Mouse (Mus musculus): ENCODE measurements around the gene Gm39115.
A peak's percentile ranks its signal among the peaks of the same experiment; 100 is the strongest.
"Not testable (repeated sequence)": the region's sequence is repeated elsewhere in the genome, so short reads cannot be mapped to it uniquely, and the experiment has no call there.

Gm39115 gene

DNA sequence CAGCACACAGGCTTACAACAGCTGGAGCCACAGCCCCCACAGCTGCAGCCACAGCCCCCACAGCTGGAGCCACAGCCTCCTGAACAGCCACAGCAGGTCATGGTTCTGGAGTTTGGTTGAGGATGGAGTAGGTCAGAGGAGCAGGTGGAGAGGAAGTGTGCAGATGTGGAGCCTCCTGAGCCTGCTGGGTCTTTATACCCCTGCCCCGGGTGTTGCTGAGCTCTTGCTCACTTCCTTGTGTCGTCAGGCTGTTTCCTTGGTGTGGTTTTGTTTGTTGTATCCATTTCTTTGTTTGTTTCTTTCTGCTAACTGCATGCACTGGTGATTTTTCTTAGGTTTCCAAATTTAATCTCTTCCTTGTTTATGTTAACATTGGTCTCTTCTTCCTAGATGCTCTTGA, at the start of gene Gm39115:
Gm39115 (minus strand) TSS at position 101 of the 400 bp plus-strand sequence.
- DNase-seq (ENCODE audit: low read depth in 1 of 2, low spot score in 2 of 2), result not testable (repeated sequence)

DNA sequence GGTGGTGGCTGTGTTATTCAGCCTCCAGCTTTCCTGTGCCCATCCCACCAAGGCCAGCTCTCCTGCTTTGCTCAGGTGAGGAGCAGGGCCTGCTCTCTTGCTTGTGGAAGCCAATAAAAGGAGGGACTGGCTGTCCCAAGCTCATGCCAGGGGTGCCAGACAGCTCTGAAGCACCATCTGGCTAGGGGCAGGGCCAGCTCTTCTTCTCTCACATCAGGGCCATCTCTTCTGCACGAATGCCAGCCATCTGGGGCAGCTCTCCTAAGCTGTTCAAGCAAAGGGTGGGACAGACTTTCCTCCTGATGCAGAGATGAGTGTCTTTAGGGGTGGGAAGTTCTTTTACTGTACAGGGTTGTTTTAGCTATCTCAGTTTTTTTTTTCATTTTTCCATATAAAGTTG, 45.2 kb upstream of the Gm39115 start:
- no peak for DNase-seq (ENCODE audit: low read depth in 1 of 2, low spot score in 2 of 2)

DNA sequence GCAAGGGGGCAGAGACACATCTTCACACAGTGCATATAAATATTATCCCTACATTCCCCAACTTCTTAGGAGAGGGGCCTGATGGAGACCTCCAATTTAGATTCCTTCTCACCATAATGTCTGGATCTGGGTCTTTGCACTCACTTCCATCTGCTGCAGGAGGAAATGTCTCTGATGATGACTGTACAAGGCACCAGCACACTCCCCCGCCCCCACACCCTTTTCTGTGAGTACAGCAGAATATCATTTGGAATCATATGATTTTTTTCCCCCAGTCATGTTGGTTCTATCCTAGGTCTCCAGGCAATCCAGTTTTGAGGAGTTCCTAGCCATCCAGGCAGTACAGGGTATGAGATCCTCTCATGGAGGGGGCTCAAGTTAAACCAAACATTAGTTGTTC, 42.9 kb upstream of the Gm39115 start:
- no peak for DNase-seq (ENCODE audit: low read depth in 1 of 2, low spot score in 2 of 2)

DNA sequence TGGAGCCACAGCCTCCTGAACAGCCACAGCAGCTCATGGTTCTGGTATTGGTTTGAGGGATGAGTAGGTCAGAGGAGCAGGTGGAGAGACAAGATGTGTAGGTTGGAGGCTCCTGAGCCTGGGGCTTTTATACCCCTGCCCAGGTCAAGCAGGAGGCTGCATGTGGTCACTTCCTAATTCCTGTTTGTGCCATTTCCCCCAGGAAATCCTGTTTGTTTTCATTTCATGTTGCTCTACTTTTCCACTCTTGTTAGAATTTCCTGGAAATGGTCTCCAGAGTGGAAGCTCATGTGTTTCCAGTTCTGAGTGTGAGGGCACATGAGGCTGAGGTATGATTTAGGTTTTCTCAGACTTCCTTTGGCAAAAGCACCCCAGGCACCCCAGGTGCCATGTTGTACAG, 40.1 kb upstream of the Gm39115 start, which contains the start of gene Krtap5-2:
Krtap5-2 (minus strand) TSS at position 101 of the 400 bp plus-strand sequence.
- not testable (repeated sequence) for DNase-seq (ENCODE audit: low read depth in 1 of 2, low spot score in 2 of 2)

DNA sequence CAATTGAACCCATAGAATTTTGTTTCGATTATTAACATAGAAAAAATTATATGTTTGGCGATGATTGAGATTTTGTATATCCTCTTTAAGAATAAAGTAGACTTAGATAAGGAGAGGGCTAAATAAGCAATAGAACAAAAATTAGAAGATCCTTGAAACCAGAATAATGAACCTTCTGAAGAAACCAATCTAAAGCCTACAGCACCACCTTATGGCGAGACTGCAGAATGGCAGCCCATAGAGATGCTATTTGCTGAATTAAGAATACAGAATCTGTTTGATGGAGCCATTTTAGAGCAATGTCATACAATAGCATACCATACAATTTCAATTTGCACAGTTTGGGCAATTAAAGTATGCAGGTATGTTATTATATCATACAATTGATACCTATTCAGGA, 34.0 kb upstream of the Gm39115 start:
- no peak for DNase-seq (ENCODE audit: low read depth in 1 of 2, low spot score in 2 of 2)

DNA sequence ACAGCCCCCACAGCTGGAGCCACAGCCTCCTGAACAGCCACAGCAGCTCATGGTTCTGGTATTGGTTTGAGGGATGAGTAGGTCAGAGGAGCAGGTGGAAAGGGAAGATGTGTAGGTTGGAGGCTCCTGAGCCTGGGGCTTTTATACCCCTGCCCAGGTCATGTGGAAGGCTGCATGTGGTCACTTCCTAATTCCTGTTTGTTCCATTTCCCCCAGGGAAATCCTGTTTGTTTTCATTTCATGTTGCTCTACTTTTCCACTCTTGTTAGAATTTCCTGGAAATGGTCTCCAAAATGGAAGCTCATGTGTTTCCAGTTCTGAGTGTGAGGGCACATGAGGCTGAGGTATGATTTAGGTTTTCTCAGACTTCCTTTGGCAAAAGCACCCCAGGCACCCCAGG, 29.8 kb upstream of the Gm39115 start, which contains the start of gene Gm4553:
Gm4553 (minus strand) TSS at position 101 of the 400 bp plus-strand sequence.
- DNase-seq (ENCODE audit: low read depth in 1 of 2, low spot score in 2 of 2), result not testable (repeated sequence)

DNA sequence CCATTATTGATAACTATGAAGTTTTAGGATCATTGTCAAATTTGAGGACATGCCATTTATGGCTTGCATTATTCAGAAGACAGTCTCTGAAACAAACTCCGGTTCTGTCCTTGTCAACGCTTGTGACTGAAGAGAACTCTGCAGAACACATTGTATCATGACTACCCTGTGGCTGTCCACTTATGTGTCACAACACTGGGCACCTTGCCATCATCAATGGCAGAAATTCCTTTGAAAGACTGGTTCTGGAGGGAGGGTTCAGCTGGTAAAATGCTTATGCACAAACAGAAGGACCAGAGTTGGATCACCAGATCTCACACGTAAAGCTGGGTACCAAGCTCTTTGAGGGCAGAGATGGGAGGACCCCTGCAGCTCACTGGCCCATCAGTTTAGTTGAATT, 23.5 kb upstream of the Gm39115 start:
- no peak for DNase-seq (ENCODE audit: low read depth in 1 of 2, low spot score in 2 of 2)

DNA sequence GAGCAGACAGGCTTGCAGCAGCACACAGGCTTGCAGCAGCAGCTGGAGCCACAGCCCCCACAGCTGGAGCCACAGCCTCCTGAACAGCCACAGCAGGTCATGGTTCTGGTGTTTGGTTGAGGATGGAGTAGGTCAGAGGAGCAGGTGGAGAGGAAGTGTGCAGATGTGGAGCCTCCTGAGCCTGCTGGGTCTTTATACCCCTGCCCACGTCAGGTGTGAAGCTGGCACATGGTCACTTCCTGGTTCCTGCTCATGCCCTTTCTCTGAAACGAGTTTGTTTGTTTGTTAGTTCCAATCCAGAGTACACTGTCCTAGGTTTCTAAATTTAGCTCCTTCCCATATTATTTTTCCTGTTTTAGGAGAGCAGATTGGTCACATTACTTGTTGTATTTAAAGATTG, 21.2 kb upstream of the Gm39115 start, which contains the start of gene Gm29735:
Gm29735 (minus strand) TSS at position 101 of the 400 bp plus-strand sequence.
- not testable (repeated sequence) for DNase-seq (ENCODE audit: low read depth in 1 of 2, low spot score in 2 of 2)

DNA sequence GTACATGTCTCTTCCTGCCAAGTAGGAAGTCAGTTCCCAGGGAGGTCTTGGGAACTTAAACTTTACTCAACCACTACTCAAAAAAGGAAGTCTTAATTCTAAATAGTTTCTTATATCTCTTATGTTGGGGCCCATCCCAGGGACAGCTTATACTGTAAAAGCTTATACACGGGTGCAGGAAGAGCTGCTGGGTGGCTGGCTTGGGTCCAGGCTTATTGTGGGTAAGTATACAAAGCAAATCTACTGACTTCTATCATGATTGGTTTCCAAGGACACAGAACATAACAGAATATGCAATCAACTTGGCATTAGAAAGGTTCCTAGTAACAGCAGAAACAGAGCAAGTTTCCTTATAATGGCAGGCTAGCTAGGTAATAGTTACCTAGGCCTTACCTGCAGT, 19.5 kb upstream of the Gm39115 start:
- no peak for DNase-seq (ENCODE audit: low read depth in 1 of 2, low spot score in 2 of 2)

DNA sequence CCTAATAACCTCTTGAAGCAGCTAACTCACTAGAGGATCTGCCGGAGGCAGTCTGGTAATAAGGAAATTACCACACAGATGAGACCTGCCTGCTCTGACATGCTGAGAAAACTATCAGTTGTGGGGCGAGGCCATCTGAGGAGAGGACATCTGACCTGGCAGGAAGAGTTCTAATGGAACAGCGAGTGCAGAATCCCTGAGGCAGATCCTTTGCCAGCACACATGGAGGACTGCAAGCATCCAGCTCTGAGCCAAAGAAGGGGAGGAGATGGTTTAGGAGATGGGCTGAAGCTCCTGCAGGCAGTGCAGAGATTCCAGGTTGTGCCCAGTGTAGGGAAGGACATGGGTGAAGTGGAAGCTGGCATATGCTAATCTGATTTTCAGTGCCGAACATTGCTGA, 16.4 kb upstream of the Gm39115 start:
- DNase-seq (ENCODE audit: low read depth in 1 of 2, low spot score in 2 of 2), result no peak

DNA sequence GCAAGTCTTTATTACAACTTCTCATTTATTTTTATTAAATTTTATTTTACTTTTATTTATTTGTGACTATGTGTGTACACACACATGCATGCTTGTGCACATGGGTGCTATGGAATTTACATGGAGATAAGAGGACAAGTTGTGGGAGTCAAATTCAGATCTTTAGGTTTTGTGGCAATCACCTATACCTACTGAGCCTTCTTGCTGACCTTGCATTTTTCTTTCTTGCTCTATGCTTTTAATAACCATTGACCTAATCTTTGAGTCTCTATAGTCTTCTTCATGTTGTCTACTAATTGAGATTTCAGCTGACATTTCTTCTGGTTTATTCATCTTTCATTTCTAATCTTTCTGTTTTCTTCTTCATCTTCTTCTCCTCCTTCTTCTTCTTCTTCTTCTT, 12.8 kb upstream of the Gm39115 start:
- no peak for DNase-seq (ENCODE audit: low read depth in 1 of 2, low spot score in 2 of 2)

DNA sequence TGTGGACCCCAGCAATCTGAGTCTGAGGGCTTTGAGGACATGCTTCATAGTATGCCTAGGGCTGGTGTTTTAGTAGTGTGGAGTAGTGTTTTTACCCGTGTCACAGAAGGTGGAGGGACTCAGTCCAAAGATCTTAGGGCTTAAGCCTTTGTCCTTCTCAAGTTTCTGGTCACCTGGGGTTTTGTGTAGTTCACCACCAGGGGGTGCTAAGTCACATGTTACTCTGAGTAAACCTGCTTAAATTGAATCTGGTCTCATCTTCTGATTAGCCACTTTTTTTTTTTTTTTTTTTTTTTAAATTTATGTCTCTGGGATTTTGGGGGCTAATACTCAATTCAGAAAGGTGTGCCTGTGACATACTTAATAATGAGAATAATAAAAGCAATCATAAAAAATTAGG, 10.2 kb upstream of the Gm39115 start:
- DNase-seq (ENCODE audit: low read depth in 1 of 2, low spot score in 2 of 2), result no peak

DNA sequence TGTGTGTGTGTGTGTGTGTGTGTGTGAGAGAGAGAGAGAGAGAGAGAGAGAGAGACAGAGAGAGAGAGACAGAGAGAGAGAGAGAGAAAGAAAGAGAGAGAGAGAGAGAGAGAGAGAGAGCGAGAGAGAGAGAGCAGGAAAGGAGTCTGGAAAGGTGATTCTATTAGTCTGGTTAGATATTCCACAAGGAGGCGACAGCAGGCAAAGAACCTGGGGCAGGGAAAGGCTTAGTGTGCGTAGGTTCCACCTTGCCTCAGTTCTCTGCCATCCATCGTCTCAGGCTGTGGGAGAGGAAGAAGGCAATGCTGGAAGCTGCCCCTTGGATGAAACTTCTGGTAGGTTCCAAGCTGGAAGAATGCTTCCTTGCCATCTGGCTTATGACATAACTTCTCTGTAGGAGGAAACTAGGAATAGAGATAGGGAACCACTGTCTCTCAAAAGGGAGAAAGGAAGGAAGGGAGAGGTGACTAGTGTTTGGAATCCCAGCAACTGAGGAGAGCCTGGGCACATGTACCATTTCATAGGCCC, 9.6 kb upstream of the Gm39115 start:
- DNase-seq (ENCODE audit: low read depth in 1 of 2, low spot score in 2 of 2), result no peak

DNA sequence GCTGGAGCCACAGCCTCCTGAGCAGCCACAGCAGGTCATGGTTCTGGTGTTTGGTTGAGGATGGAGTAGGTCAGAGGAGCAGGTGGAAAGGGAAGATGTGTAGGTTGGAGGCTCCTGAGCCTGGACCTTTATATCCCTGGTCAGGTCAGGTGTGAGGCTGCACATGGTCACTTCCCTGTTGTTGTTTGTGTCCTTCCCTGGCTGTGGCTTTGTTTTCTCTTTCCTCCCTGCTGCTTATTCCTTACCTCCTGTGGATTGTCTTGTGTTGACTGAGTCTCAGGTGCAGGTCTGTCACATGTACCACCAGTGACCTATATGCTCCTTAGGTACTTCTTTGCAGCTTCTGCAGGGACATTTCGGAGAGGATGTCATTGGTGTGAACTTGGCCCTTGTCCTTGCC, 8.7 kb upstream of the Gm39115 start, which contains the start of gene Gm45337:
Gm45337 (minus strand) TSS at position 101 of the 400 bp plus-strand sequence.
- no peak for DNase-seq (ENCODE audit: low read depth in 1 of 2, low spot score in 2 of 2)

DNA sequence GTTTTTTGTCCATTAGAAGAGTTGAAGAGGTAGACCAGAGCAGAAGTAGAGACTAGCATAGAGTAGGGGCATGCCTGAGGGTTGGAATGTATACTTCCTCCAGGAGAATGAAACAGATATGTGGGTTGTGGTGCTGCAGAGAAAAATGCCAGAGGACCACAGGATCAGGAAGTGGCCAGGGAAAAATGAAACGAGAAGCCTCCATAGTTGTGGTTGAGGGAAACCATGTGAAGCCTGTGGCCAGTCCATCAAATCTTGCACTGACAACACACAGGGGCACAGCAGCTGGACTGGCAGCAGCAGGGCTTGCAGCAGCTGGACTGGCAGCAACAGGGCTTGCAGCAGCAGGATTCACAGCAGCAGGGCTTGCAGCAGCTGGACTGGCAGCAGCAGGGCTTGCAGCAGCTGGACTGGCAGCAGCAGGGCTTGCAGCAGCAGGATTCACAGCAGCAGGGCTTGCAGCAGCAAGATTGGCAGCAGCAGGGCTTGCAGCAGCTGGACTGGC, 7.7 kb upstream of the Gm39115 start:
- DNase-seq (ENCODE audit: low read depth in 1 of 2, low spot score in 2 of 2), result not testable (repeated sequence)

DNA sequence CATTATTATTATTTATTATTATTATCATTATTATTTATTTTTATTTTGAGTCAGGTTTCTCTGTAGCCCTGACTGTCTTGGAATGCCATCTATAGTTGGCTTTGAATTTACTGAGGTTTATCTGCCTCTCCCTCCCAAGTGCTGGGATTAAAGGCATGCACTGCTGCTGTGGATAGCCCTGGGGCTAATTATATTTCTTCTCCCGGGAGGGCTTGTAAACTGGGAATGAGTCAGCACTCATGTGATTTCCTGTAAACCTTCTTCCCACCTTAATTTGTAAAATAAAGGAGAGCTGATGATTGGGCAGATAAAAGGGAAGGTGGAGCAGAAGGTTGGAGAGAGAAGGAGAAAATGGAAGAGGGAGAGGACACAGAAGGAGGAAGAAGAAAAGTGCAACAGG, 4.9 kb upstream of the Gm39115 start:
- no peak for DNase-seq (ENCODE audit: low read depth in 1 of 2, low spot score in 2 of 2)

DNA sequence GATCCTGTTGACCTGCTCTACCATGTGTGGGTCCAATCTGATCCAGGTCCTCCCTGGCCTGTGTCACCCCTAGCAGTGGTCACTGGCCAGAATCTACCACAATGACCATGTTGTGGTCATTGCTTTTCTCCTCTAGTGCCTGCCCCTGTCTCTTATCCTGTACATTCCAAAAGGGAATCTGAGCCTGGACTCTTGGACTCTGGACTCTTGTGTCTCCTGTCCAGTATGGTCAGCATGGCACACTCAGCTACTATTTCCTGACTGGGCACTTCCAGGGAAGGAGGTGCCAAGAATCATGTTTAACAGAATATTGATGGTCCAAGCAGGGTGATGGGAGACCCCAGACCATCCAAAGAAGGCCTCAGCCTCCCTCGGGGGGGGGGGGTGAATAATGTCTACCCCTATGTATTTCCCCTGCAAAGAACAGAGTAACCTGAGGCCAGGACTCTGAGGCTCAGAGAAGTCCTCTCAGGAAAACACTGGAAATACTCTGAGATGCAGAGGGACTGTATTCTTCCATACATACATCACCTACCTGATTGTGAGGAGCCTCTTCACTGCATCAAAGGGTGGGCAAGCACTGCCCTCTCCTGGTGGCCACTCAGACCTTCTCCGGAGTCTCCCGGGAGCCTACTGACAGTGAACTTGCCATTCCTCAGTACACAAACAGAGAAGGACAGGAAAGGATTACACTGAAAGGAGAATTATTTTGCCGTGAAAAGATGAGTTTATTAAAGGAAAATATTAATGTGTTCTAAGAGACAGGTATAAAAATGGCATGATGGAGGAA, 1.4 kb downstream of the Gm39115 start:
- DNase-seq (ENCODE audit: low read depth in 1 of 2, low spot score in 2 of 2), result no peak

DNA sequence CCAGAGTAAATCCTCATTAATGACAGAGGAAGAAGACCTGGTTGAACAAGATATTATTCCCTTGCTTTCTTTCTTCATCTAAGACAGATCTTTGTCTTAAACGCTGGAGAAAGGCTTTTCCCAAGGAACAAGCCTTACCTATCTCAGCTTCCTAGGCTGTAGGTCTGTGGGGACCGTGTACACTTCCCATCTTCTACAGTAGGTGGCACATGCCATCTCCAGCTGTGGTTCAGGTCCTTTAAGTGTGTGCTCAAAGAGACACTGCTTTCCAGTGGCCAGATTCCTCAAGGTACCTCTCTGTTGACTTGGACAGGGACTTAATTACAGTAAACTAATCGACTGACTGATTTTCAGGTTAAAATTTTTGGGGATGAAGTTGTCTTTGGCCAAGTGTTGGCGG, 7.0 kb downstream of the Gm39115 start:
- no peak for DNase-seq (ENCODE audit: low read depth in 1 of 2, low spot score in 2 of 2)

DNA sequence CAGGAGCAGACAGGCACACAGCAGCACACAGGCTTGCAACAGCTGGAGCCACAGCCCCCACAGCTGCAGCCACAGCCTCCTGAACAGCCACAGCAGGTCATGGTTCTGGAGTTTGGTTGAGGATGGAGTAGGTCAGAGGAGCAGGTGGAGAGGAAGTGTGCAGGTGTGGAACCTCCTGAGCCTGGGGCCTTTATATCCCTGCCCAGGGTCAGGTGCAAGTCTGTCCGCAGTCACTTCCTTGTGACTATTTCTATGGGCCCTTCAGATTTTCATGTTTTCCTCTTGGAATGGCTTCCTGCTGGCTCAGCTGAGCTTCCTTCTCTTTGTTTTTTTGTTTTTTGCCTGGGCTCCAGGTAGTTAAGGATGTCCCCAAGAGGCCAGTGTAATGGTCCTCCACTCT, 15.2 kb downstream of the Gm39115 start, which contains the start of gene Gm45618:
Gm45618 (minus strand) TSS at position 101 of the 400 bp plus-strand sequence.
- not testable (repeated sequence) for DNase-seq (ENCODE audit: low read depth in 1 of 2, low spot score in 2 of 2)

DNA sequence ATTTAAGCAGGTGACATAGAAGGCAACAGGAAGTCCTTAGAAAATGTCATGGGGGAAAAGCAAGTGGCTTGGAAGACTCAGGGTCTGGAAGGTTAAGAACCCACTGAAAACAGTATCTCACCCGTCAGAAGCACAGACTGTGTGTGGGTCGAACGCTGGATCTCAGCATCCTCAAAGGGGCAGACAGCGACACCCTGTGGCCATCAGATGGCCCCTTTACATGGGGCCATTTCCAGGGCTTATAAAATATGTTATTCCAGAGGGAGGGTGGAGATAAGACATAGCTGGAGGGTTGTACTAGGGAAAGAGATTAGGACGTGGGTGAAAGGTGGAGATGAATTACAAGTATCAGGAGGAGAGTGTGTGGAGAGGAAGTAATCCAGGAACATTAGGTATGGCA, 16.2 kb downstream of the Gm39115 start:
- DNase-seq (ENCODE audit: low read depth in 1 of 2, low spot score in 2 of 2), result no peak

DNA sequence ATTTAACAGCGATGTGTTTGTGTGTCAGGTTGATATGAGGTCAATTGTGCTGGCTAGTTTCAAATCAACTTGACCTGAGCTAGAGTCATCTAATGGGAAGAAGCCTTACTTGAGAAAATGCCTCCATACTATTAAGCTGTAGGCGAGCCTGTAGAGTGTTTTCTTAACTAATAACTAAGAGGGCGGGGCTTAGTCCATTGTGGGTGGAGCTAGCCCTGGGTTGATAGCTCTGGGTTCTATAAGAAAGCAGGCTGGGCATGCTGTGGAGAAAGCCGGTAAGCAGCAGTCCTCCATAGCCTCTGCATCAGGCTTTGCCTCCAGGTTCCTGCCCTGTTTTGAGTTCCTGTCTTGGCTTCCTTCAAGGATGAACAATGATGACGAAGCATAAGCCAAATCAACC, 31.1 kb downstream of the Gm39115 start:
- DNase-seq (ENCODE audit: low read depth in 1 of 2, low spot score in 2 of 2), result no peak

DNA sequence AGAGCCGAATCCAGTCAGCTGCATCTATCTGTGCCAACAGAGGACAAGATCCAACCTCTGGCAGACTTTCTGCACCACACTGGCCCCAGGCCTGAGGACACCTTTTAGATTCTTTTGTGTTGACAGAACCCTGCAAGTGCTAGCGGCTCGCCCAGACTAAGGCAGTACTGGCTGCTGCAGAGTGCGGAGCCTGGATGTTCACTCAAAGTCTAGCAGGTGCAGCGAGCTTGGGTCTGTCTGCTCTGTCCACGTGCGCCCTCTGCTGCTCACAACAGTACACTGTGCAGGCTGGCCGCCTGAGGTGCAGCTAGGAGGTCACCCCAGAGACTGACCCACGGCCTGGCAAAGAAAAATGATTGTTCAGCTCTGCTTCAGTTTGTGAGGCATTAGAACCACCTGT, 38.1 kb downstream of the Gm39115 start:
- peak in 1 of 2 experiments; percentile 33 for DNase-seq (ENCODE audit: low read depth in 1 of 2, low spot score in 2 of 2)
